Mouse (Mus musculus): Measurements from ENCODE around the gene Plekhg3. TPM values are rescaled to one million over a fixed set of nuclear protein-coding genes. Genes with fewer than 3 reads are reported as not detected.

Gene Plekhg3
- total and polyA plus RNA-seq, 2 experiments, result 16.5 to 17.1 TPM

DNA sequence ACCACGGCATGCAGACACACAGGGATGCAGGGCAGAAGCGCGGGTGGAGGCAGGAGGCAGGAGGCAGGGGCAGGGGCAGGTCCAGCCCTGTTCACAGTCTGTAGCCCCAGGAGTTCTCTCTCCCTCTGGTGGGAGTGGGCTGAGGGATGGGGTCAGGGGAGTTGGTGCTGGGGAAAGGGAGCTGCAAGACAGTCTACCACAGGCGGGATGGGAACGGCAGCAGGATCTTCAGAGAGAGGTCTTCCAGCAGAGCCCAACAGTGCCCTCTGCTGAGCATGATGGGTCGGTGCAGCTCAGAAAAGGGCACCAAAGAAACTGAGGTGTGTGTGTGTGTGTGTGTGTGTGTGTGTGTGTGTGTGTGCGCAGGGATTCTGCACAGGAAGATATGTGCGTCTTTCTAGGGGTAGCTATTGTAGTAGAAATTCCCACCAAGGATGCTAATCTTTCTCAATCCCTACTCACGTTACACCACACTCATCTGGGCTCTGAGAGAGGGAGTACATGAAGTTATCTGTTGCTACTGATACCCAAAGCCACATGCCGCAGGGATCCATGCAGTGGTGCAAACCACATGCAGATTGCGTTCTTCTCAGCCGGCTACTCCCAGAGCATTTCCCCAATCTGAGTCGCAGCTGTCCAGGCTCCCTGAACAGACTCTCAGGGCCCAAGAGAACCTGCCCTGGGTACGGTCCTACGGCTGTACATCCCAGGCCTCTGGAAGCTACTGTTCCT, 65.8 kb downstream of the Plekhg3 start:
- TF ChIP-seq CTCF (IDR thresholded peaks at IDR 0.05; ENCODE audit: low read depth, low read length) (peak; percentile 95), POLR2A (IDR thresholded peaks at IDR 0.05; ENCODE audit: extremely low read depth, insufficient read depth, low read length) (no peak)
- Histone ChIP-seq H3K79me2 (ENCODE audit: control insufficient read depth, insufficient read depth, low read length) (no peaks in the 10 kb centered on the region), H3K27ac (replicated peaks; ENCODE audit: insufficient read depth, low read depth, low read length) (no peak overlapping the region), H3K27me3 (ENCODE audit: control insufficient read depth, insufficient read depth, low read length) (no peaks in the 10 kb centered on the region), H3K36me3 (ENCODE audit: control insufficient read depth, insufficient read depth, low read length) (no peaks in the 10 kb centered on the region), H3K9ac (ENCODE audit: low read depth, low read length) (no peak overlapping the region), H3K4me3 (ENCODE audit: insufficient read depth, low read depth, low read length) (no peak overlapping the region), H3K4me1 (ENCODE audit: control insufficient read depth, insufficient read depth, low read length) (no peaks in the 10 kb centered on the region)
- peak; percentile 39 for DNase-seq (ENCODE audit: extremely low read depth, low read depth, low spot score)
- 57% methylated on average over 15 of the region's 15 CpGs for WGBS

DNA sequence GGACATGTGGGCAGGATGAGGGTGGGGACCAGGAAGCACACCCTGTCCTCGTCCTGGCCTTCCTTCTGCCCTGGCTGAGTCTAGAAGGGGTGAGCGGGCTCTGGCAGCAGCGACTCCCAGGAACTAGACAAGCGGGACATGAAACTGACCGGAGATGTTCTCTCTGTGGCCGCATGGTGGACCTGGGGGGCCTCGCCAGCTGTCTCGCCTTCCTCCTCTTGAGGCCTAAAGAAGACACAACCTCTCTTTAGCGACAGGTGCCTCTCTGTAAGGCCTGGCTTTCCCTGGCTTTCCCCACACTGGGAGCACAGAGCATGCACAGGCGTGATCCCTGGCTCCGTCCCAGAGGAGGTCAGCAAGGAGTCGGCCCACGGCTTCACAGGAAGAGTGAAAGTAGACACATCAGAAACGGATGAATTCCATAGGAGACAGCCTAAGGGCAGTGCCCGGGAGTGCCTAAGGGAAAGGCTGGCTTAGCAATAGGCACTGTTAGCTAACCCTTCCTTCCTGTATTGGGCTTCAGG, 66.9 kb downstream of the Plekhg3 start:
- Histone ChIP-seq H3K79me2 (ENCODE audit: control insufficient read depth, insufficient read depth, low read length) (no peaks in the 10 kb centered on the region), H3K4me3 (ENCODE audit: insufficient read depth, low read depth, low read length) (no peak overlapping the region), H3K36me3 (ENCODE audit: control insufficient read depth, insufficient read depth, low read length) (no peaks in the 10 kb centered on the region), H3K27me3 (ENCODE audit: control insufficient read depth, insufficient read depth, low read length) (no peaks in the 10 kb centered on the region), H3K9ac (ENCODE audit: low read depth, low read length) (no peak overlapping the region), H3K4me1 (ENCODE audit: control insufficient read depth, insufficient read depth, low read length) (no peaks in the 10 kb centered on the region), H3K27ac (replicated peaks; ENCODE audit: insufficient read depth, low read depth, low read length) (no peak overlapping the region)
- TF ChIP-seq CTCF (IDR thresholded peaks at IDR 0.05; ENCODE audit: low read depth, low read length) (no peak), POLR2A (IDR thresholded peaks at IDR 0.05; ENCODE audit: extremely low read depth, insufficient read depth, low read length) (no peak)
- no peak for DNase-seq (ENCODE audit: extremely low read depth, low read depth, low spot score)
- WGBS, result 62% methylated on average over 15 of the region's 15 CpGs

DNA sequence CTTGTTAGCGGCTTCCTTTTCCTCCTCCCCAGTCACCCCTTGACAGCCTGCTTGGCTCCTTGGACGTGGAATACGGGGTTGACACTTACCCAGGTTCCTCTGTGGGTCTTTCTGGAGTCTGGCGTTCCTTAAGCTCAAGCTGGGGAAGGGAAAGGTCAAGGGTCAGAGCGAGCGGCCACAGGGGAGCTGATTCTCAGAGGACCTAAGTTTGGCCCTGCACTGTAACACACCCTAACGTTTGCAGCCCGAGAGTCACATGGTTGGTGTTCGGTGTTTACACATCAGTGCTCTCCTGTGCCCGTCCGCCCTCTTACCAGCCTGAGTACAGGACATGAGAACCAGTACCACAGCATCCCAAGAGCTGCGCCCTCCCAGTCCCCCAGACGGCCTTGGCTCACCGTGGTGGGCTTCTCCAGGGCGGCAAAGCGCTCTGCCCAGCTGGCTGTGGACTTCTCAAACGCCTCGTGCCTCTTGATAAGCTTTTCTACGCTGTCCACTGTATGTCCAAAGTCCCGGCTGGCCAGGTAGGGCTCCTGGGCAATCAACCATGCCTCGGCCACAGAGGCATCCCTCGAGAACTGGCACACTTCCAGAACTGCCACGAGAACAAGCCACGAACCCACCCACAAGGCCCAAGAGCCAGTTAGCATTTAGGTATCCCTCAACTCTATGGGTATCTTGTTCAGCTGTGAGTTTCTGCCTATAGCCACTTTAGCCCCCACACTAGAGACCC, 67.7 kb downstream of the Plekhg3 start:
- Histone ChIP-seq H3K27ac (replicated peaks; ENCODE audit: insufficient read depth, low read depth, low read length) (no peak overlapping the region), H3K27me3 (ENCODE audit: control insufficient read depth, insufficient read depth, low read length) (no peaks in the 10 kb centered on the region), H3K4me3 (ENCODE audit: insufficient read depth, low read depth, low read length) (no peak overlapping the region), H3K4me1 (ENCODE audit: control insufficient read depth, insufficient read depth, low read length) (no peaks in the 10 kb centered on the region), H3K36me3 (ENCODE audit: control insufficient read depth, insufficient read depth, low read length) (no peaks in the 10 kb centered on the region), H3K9ac (ENCODE audit: low read depth, low read length) (no peak overlapping the region), H3K79me2 (ENCODE audit: control insufficient read depth, insufficient read depth, low read length) (no peaks in the 10 kb centered on the region)
- no peak for DNase-seq (ENCODE audit: extremely low read depth, low read depth, low spot score)
- 63% methylated on average over 24 of the region's 24 CpGs for WGBS
- TF ChIP-seq POLR2A (IDR thresholded peaks at IDR 0.05; ENCODE audit: extremely low read depth, insufficient read depth, low read length) (no peak), CTCF (IDR thresholded peaks at IDR 0.05; ENCODE audit: low read depth, low read length) (no peak)

DNA sequence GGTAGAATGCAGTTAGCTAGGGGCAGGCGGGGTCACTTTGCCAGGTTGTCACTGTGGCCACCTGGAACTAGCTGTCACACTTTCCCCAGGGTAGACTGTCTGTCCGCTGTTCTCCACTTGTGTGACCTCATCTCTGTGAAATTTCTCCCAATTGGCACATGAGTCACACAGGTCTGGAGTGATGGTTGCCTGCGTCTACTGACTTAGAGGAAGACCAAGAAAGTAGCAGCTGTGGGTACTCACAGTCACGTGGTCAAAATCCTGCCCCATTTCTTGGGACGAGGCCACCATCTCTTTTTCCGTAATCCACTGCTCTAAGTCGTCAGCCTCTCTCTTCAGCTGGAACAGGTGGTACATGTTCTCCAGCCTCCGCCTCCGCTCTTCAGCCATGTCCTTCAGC, 73.1 kb downstream of the Plekhg3 start:
- Histone ChIP-seq H3K9ac (ENCODE audit: low read depth, low read length) (no peak overlapping the region), H3K27ac (replicated peaks; ENCODE audit: insufficient read depth, low read depth, low read length) (no peak overlapping the region), H3K4me3 (ENCODE audit: insufficient read depth, low read depth, low read length) (no peak overlapping the region), H3K36me3 (ENCODE audit: control insufficient read depth, insufficient read depth, low read length) (no peaks in the 10 kb centered on the region), H3K27me3 (ENCODE audit: control insufficient read depth, insufficient read depth, low read length) (no peaks in the 10 kb centered on the region), H3K4me1 (ENCODE audit: control insufficient read depth, insufficient read depth, low read length) (no peaks in the 10 kb centered on the region), H3K79me2 (ENCODE audit: control insufficient read depth, insufficient read depth, low read length) (no peaks in the 10 kb centered on the region)
- TF ChIP-seq CTCF (IDR thresholded peaks at IDR 0.05; ENCODE audit: low read depth, low read length), result no peak
- TF ChIP-seq POLR2A (IDR thresholded peaks at IDR 0.05; ENCODE audit: extremely low read depth, insufficient read depth, low read length), result no peak
- DNase-seq (ENCODE audit: extremely low read depth, low read depth, low spot score), result no peak
- 88% methylated on average over 9 of the region's 9 CpGs for WGBS

DNA sequence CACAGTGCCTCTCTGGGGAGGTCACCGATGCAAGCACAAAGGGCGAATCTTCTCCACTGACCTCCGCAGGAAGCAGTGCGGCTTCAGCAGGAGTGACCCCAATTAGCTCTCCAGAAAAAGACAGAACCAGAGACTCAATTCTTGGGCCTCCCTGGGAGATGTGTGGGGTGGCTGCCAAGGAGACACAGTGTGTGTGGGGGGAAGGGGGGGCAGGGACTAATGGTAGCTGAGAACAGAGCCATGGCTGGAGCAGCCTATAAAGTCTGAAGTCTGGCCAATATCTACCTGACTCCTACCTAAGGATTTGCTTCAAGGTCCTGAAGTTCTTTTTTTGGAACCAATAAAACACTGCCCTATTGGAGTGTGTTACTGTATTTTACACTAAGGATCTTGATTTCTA, 73.9 kb downstream of the Plekhg3 start:
- Histone ChIP-seq H3K4me1 (ENCODE audit: control insufficient read depth, insufficient read depth, low read length) (no peaks in the 10 kb centered on the region), H3K79me2 (ENCODE audit: control insufficient read depth, insufficient read depth, low read length) (no peaks in the 10 kb centered on the region), H3K9ac (ENCODE audit: low read depth, low read length) (no peak overlapping the region), H3K27ac (replicated peaks; ENCODE audit: insufficient read depth, low read depth, low read length) (no peak overlapping the region), H3K27me3 (ENCODE audit: control insufficient read depth, insufficient read depth, low read length) (no peaks in the 10 kb centered on the region), H3K4me3 (ENCODE audit: insufficient read depth, low read depth, low read length) (no peak overlapping the region), H3K36me3 (ENCODE audit: control insufficient read depth, insufficient read depth, low read length) (no peaks in the 10 kb centered on the region)
- 89% methylated on average over 4 of the region's 4 CpGs for WGBS
- TF ChIP-seq POLR2A (IDR thresholded peaks at IDR 0.05; ENCODE audit: extremely low read depth, insufficient read depth, low read length) (no peak), CTCF (IDR thresholded peaks at IDR 0.05; ENCODE audit: low read depth, low read length) (no peak)
- no peak for DNase-seq (ENCODE audit: extremely low read depth, low read depth, low spot score)

Data from liver, adult 2 months (tissue).